Mouse (Mus musculus) forelimb bud, embryonic 11.5 days (tissue): ENCODE data around the gene Zfp148.
"Not testable (repeated sequence)": the region's sequence is repeated elsewhere in the genome, so short reads cannot be mapped to it uniquely, and the experiment has no call there.

ENCODE experiments used
- DNase-seq: peaks from one replicate; pipeline ENCODE4 v3.0.0-alpha.2; 2012; ENCODE audit warnings: low read depth, low spot score

Zfp148 gene

DNA sequence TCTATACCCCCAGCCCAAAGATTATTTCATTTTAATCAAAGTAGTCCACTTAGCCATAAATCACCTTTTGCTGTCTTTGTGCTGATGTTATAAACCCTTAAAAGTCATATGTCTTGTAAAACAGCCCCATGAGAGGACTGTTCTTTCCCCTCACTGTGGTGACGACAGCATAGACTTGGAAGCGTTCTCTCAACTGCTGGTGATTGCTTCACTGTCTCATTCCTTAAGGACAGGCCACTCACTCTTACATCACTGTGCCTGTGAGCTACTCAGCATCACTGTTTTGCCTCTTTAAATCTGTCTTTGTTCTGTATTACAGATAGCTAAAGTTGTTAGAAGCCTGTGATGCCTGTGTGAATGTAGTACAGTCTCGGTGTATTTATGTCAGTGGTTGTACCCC lies 80.8 kb downstream of the Zfp148 start:
- no peak for DNase-seq

DNA sequence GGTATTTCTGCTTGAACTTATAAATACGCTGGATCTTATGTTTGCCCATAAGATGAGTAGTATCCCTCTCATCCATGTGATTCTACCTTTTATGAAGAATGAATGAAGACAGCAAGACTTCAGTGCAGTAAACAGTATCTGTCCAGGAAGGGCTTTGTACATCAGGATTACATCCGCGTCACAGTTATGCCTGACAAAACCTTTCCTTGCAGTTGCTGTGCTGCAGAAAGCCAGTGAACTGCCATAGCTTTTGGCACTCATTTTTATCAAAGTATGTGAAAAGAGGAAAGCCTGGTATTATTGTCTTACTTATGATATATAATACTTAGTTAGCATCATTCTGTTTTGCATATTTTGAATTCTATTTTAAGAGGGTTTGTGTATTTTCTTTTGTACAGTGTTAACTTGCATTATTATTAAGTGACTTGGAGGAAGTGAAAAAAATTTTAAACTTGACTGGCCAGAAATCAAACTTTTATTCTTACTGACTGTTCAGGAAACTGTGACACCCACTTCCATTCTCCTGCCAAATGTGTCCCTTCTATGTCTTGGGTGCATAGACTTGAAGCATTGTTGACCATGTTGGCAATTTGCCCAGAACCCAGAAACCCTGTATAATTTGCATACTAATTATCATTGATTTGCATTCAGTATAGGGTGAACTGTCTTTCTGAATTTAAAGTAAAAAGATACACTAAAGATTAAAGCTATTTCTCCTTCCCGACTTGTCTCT lies 84.0 kb downstream of the Zfp148 start:
- no peak for DNase-seq

DNA sequence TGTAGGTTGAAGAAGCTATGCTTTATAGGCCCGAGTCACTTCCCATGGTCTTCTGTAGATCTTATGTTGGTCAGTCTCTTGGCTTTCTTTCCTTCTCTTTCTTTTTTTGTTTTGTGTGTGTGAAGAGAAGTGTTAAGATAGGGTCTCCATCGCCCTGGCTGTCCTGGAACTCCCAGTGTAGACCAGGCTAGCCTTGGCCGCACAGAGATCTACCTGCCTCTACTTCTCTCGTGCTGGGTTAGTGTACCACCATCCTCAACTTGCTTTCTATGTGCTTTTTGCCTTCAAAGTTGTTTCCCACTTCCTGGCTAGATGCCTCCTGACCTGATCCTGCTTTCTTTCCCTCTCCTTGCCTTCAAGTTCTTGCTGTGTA lies 84.6 kb downstream of the Zfp148 start:
- no peak for DNase-seq

DNA sequence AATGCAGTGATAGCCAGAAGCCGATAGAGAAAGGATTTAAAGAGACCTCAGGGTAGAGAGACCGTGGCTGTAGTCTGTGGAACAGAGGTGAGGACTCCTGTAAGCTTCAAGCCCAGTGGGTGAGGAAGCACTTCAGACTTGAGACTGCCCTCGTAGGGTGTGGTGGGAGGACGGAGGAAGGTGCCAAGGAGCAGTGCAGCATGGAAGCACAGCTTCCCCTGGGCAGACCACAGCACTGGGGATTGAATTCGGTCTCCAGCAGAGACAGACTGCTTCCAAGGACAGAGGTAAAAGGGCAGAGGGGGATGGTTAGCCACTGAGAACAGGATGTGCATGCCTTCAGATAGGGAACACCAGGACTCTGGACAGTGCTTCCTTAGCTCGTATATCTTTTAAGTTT lies 86.8 kb downstream of the Zfp148 start:
- DNase-seq, result no peak

DNA sequence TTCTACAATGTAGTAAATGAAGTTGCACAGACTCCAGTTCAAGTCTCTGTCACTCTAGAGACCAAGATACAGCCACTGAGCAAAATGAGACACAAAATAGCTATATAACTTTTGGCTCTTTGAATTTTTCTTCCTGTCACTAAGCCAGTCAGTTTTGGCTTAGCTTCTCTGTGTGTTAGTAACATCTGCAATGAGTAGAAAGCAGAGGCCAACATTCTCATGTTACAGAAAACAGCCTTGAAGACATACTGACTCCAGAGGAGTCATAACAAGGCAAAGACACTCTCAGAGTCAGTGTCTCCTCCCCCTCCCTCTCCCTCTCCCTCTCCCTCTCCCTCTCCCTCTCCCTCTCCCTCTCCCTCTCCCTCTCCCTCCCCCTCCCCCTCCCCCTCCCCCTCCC lies 89.3 kb downstream of the Zfp148 start:
- no peak for DNase-seq

DNA sequence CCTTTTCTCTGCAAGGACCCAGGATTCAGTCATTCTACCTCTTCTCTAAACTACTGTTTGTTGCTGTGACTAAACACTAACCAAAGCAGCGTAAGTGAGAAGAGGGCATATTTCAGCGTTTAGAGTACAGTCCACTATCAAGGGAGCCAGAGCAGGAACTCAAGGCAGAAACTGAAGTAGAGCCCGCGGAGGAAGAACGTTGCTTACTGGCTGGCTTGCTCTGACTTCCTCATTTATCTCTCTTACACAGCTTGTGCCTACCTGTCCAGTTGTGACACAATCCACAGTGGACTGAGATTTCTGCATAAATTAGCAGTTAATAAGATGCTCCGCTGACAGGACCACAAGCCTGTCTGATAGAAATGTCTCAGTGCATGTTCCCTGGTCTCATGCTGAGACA lies 93.7 kb downstream of the Zfp148 start:
- no peak for DNase-seq

DNA sequence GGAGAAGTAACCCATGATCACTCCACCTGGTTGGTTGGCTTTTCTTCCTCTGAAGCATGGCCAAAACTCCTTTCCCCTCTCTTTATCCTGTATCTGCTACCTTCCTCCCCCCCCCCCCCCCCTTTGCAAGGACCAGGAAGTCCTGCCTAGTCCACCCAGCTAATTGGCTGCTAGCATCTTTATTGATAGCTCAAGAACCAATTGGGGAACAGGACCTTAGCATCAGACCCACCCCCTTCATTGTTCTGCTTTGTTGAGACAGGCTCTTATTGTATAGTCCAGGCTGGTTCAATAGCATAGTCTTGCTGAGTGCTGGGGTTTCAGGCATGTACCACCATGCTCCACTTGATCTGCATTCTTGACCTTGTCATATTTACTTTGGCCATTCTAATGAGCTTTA lies 99.3 kb downstream of the Zfp148 start:
- DNase-seq, result no peak

DNA sequence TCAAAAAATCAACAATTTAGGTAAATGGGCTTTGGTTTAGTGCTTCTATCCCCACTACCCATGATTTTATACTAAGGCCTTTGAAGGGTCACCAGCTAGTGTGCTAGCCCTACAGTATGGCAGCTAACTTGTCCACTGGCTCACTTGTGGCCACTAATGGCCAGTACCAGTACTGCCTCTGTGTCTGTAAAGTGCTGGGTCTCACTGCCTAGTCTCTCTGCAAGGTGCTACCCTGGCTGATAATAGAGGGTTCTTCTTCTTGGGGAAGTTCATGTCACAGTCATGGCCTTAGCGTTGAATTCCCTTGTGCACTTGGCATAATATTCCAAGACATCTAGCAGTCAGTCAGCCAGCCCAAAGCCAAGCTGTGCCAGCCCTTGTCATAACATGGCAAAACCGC lies 100.5 kb downstream of the Zfp148 start:
- DNase-seq, result peak; percentile 13

DNA sequence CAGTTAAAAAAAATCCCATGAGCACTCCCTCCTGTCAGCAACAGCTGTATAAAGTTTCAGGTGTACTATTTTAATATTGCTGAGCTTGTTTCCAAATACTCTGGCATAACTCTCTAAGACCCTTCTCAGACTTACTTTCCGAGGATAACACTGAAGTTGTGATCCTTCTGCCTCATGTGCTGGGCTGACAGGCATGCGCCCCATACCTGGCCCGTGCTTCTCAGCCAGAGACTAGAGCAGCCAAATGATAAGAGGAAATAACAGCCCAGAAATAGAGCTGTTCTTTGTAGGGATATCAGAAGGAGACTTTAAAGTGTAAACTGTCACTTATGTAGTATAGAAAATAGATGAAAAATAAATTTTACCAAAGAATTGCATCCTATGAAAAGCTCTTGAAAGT lies 101.7 kb downstream of the Zfp148 start:
- no peak for DNase-seq

DNA sequence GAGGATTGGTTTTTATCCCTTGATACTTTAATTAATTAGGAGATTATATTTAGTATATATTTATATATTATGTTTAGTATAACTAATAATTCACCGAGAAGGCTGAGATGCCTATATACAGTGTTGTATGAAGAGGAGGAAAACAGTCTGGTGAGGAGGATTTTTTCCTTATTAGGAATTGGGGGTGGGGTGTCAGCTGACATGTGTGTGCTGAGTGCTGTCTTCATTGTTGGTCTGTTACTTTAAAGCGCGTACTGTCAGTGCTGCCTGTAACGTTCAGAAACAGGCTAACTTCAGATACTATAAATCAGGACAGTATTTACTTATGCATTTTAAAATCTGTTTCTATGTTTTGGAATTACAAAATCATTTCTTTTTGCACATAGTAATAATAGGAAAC lies 107.1 kb downstream of the Zfp148 start:
- no peak for DNase-seq

DNA sequence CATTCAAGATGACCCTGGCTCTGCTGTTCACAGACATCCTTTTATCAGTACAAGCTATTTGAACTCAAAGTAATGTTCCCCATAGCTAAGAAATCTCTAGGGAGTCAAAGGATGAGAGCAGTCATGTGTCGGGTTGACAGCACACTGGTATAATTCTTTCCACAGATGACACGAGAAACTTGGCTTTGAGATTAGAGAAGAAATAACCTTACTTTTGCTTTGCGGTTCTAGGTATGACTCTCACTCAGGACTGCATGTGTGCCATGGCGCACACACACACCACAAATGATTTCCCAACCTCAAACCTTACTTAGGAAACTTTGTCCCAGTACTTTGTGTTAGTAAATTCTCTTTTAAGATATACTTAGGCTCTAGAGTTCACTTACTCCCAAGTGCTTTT lies 113.7 kb downstream of the Zfp148 start:
- DNase-seq, result no peak

DNA sequence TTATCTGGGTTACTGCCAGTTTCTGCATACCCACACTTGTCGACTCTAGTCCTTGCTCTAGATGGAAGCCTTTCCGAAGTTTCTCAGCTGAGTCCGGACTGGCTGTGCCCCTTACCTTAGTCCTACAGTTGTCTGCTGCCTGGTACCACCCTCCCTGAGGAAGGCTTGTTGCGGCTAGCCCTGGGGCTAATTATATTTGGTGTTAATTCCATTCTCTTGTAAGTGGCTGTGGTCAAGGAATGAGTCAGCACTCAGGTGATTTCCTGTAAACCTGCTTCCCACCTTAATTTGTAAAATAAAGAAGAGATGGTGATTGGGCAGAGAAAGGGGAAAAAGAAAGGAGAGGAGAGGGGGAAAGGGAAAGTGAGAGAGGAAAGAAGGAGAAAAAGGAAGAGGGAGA lies 127.4 kb downstream of the Zfp148 start:
- no peak for DNase-seq

DNA sequence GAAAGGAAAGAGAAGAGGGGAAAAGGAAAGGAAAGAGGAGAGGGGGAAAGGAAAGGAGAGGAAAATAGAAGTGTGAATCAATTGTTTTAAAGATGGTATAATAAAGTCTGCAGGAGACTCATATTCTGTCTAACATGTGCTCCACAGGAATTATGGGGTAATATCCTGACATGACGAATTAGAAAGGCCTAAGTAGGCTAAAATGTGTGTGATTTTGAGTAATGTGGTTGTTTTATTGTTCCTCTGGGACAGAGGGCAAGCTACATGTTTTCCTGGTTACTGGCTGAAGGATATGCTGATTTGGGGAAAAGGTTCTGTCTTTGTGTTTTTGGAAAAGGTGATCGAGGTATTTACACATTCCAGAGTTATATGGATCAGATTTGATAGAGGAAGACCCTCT lies 128.6 kb downstream of the Zfp148 start:
- DNase-seq, result not testable (repeated sequence)

DNA sequence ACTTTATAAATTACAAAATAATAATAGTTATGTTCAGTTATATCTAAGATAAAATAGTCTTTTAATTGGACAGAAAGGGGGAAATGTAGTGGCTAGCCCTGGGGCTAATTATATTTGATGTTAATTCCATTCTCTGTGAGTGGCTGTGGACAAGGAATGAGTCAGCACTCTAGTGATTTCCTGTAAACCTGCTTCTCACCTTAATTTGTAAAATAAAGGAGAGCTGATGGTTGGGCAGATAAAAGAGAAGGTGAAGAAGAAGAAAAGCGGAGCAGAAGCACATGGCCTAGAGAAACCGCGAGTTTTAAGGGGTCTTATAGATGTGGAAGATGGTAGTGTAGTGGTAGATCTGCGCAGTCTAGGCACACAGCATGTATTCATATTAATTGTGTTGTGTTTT lies 130.2 kb downstream of the Zfp148 start:
- DNase-seq, result not testable (repeated sequence)

DNA sequence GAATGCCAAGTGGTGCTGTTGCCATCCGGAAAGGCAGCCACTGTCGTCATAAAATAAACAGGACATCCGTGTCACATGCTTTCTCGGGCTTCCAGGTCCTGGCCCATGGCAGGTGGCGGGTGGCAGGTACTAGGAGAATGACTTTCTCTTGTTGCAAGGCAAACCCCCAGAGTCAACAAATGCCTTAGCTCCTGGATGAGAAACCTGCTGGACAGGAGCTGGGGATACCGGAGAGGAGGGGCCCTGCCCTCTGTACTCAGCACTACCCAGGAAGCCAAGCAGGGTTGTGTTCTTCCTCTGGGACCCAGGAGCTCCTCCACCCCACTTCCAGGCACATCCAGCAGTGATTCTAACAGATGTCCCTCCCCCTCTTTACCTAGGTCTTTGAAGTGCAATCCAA lies 131.9 kb downstream of the Zfp148 start:
- no peak for DNase-seq

DNA sequence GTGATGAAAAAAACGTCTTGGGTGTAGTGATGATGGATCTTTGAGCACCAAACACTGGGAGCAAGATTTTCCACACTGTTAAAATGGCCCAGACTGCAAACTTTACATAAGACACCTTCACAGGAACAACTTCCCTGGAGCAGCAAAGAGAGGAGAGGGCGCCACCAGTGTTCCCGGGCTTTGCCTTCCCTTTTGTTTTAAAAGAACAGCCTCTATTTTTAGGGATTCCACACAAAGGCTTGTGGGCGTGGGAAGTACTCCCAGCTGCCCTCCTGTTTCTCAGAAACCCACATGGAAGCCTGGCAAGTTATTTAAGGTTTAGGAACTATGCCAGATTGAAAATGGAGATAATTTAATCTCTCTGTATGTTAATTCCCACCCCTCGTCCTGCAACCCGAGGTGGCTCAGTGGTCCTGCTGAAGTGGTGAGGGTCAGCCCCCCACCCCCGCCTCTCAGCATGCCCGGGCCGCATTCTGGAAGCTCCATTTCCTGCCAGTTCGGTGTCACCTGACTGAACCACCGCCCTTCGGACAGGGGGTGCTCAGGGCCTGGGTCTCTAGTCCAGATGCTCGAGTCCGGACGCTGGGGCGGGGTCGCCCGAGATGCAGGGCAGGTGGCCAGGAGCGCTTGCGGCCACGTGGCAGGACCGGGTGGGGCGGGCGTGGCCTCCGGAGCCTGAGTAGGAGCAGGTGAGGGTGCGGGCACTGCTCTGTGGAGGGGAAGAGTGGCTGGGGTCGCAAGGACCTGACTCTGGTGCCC lies 136.3 kb downstream of the Zfp148 start, which contains the start of gene Slc12a8:
Gene Slc12a8, plus strand, starts transcription at position 522 of the 759 bp plus-strand sequence.
- no peak for DNase-seq

DNA sequence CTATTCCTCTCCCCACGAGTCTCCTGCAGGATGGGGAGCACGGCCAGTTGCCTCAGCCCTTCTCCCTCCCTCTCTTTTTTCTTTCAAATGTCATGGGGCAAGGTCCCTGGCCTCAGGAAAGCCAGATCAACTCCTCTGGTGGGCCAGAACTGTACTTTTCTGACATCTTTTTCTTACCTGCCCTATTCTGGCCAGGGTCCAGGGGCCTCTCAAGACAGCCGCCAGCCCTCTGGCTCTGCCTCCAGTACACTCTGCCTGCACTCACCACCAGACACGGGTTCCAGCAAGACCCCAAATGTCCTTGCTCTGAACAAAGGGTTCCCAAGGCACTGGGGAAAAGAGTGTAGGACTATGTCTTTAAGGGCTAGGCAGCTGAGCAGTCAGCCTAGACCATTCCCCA lies 137.0 kb downstream of the Zfp148 start:
- DNase-seq, result no peak

DNA sequence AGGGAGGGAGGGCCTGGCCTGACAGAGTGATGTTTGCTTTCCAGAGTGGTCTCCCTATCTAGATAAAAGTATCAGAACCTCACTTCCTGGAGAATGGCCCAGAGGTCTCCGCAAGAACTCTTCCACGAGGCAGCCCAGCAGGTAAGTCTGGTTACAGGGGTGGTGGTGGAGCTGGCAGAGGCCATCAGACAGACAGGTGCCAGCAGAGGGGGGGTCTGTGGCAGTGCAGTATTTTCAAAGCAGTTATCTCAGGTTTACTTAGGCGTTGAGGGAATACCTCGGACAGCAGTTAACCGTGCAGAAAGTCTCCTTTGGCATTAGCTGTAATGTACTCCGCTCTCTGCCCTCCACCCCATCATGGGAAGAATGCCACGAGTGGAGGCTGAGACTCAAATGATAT lies 137.6 kb downstream of the Zfp148 start:
- DNase-seq, result no peak

DNA sequence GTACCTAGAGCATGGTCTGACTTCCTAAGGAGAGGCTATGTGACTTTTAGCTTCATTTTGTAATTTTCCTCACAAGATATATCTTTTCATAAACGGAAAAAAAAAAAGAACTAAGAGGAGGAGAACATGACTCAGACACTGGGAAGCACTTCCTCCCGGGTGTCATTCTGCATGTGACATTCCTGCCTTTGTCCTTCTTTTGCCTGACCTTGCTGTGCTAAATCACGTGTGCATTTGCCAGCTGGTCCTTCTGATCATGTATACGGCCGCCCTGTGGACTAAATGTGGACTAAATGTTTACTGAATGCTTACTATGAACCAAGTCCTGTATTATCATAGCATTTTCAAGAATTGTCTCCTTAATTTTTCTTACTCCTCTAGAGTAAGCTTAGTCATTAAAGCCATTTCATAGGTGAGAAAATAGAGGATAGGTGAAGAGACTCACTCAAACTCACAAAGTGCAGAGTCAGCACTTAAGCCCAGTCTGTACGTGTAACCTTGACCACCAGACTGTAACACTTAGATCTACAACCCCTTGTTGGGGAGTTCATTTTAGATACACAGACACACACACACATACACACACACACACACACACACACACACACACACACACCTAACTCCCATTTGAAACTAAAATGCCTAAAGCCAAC lies 139.4 kb downstream of the Zfp148 start:
- DNase-seq, result no peak

DNA sequence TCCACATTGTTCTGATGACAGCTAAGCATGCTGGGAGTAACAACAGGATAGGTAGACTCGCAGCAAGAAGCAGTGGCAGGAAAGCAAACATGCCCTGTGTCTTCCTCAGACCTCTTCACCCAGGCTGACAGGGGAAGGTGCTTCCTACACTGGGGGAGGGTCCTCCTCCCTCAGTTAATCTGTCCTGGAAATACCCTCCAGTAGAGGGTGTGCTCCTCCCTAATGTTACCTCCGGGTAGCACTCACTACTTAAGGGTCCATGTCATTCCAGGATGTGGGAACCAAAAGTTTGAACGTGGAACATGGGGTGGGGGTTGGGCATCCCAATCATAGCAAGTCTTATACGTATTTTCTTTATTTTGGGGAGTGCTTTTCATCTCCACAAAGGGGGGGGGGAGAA lies 141.9 kb downstream of the Zfp148 start:
- DNase-seq, result no peak

DNA sequence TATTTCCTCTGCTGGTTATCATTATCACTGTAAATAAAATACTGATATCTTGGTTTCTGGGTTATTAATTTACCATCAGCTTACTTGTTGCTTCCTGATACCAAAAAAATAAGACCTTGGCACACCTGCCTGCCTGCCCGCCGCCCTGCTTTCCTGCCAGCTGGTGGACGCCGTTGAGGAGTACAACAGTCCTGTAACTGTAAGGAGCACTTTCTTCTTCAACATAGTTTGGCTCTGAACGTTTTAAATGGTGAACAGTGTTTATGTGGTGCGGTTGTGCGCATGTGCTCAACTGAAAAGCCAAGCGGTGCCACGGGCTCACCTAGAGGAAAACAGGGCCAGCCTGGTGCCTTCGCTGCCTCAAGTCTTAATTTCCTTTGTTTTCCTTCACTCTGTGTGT lies 142.9 kb downstream of the Zfp148 start:
- DNase-seq, result no peak

DNA sequence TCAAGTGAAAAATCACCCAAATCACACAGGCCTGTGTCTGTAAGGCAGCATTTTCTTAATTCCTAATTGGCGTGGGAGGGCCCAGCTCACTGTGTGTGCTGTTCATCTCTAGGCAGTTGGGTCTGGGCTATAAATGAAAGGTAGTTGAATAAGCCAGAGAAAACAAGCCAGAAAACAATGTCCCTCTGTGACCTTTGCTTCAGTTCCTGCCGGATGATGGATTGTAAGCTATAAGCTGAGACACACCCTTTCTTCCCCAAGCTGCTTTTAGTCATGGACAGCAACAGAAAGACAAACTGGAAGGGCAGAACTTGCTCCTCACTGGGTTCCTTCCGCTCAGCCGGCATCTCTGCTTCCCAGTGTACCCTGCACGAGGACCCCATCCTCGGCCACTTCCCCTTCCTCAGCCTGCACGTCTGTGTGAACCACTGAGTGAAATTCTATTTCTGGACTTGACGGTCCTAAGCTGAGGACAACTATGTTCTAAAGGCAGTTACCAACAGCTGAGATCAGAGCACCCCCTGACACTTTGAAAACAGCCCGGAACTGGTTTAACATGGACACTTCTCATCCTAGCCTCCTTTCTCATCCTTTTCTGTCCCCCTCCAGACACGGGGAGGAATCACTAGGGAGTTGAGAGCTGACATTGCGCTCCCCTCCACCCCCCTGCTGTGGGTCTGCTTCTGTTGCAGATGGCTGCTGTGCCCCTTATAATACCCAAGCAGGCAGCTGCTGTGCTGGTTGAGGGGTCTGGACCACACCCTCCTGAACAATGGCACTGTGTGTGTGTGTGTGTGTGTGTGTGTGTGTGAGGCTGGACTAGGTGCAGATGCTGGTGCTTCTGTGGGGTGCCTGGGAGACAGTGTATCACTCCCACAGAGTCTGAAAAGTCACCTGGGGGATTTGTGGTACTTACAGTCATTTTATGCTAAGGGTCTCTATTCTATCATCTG lies 149.1 kb downstream of the Zfp148 start:
- peak; percentile 8 for DNase-seq
